Mouse (Mus musculus) E14TG2a.4 (cell line): ENCODE measurements around the gene Agbl1.
A peak's percentile ranks its signal among the peaks of the same experiment; 100 is the strongest.
"Not testable (repeated sequence)": the region's sequence is repeated elsewhere in the genome, so short reads cannot be mapped to it uniquely, and the experiment has no call there.

Source experiments
- H3K27me3 ChIP-seq: 2 replicates; pipeline ENCODE4 v1.6.1; 2014; ENCODE audit warnings: low read length, control low read depth; ENCODE audit not compliant: insufficient read depth
- H3K36me3 ChIP-seq: 2 replicates; pipeline ENCODE4 v1.6.1; 2014; ENCODE audit warnings: low read length, control low read depth; ENCODE audit not compliant: insufficient read depth
- H3K4me1 ChIP-seq: replicated peaks from 2 replicates; pipeline ENCODE4 v1.6.1; 2014; ENCODE audit warnings: low read depth, low read length, control low read depth
- H3K4me3 ChIP-seq: replicated peaks from 2 replicates; pipeline ENCODE4 v1.5.1; 2014; ENCODE audit warnings: mild to moderate bottlenecking, low read length
- H3K9me3 ChIP-seq: 2 replicates; pipeline ENCODE4 v1.6.1; 2014; ENCODE audit warnings: low read length, control low read depth
- CTCF ChIP-seq: conservative IDR thresholded peaks from 2 replicates; pipeline ENCODE4 v1.5.1; 2014; ENCODE audit warnings: low read length
- NANOG ChIP-seq: IDR thresholded peaks from 2 replicates; pipeline ENCODE4 v1.6.1; 2014; ENCODE audit warnings: borderline replicate concordance, low read length, mixed read lengths
- POU5F1 ChIP-seq: IDR thresholded peaks from 2 replicates; pipeline ENCODE4 v1.6.1; 2014; ENCODE audit warnings: low read length, borderline replicate concordance

Gene Agbl1

DNA sequence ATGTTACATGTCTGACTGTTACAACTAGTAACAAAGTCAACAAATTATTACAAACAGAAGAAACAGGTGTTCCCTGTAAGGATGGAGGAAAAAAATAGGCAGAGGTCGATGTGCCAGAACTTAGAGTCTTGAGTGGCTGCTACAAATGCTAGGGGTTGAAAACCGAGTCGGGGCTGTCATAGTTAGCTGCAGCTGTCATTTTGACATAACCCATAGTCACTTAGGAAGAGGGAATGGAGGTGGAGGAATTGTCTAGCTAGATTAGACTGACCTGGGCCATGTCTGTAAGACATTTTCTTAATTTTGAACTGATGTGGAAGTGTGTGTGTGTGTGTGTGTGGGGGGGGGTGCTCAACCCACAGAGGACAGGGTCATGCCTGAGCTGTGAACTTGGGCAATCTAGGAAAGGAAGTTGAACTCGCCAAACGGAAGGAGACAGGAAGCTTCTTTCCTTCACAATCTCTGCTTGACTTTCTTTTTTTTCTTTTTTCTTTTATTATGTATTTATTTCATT, 364.9 kb downstream of the Agbl1 start:
- H3K27me3 ChIP-seq, result no peaks in the 10 kb centered on the region
- no peaks in the 10 kb centered on the region for H3K36me3 ChIP-seq
- no peaks in the 10 kb centered on the region for H3K4me1 ChIP-seq
- no peak overlapping the region for H3K4me3 ChIP-seq
- H3K9me3 ChIP-seq, result no peaks in the 10 kb centered on the region
- no peak for TF ChIP-seq NANOG
- no peak for TF ChIP-seq CTCF
- TF ChIP-seq POU5F1, result no peak

- no peaks in the 10 kb centered on the region for H3K4me1 ChIP-seq
- no peak for TF ChIP-seq POU5F1
- TF ChIP-seq NANOG, result no peak
- TF ChIP-seq CTCF, result no peak
Measured at GRCm38 (mm10) chr7:76597812-76598211, 368.1 kb downstream of the Agbl1 start.

GRCm38 (mm10) chr7:76600050-76600690, 370.5 kb downstream of the Agbl1 start:
- Histone ChIP-seq H3K4me3 (no peak overlapping the region), H3K9me3 (no peaks in the 10 kb centered on the region), H3K36me3 (no peaks in the 10 kb centered on the region), H3K4me1 (no peaks in the 10 kb centered on the region), H3K27me3 (no peaks in the 10 kb centered on the region)
- no peak for TF ChIP-seq NANOG
- TF ChIP-seq POU5F1, result no peak
- no peak for TF ChIP-seq CTCF

More at GRCm38 (mm10) chr7:76597812-76598211, 368.1 kb downstream of the Agbl1 start:
- no peaks in the 10 kb centered on the region for H3K27me3 ChIP-seq
- H3K36me3 ChIP-seq, result no peaks in the 10 kb centered on the region
- no peak overlapping the region for H3K4me3 ChIP-seq
- H3K9me3 ChIP-seq, result no peaks in the 10 kb centered on the region

GRCm38 (mm10) chr7:76629528-76629927, 399.8 kb downstream of the Agbl1 start:
- Histone ChIP-seq H3K36me3 (no peaks in the 10 kb centered on the region), H3K4me1 (no peaks in the 10 kb centered on the region), H3K9me3 (peaks cover 6% of the 10 kb centered on the region; the same call in 1 of the 2 replicates), H3K4me3 (no peak overlapping the region), H3K27me3 (no peaks in the 10 kb centered on the region)
- TF ChIP-seq NANOG (no peak), CTCF (no peak), POU5F1 (no peak)

- H3K4me3 ChIP-seq, result no peak overlapping the region
- no peaks in the 10 kb centered on the region for H3K27me3 ChIP-seq
- H3K4me1 ChIP-seq, result no peaks in the 10 kb centered on the region
- H3K9me3 ChIP-seq, result no peaks in the 10 kb centered on the region
- no peak for TF ChIP-seq POU5F1
- TF ChIP-seq CTCF, result no peak
- TF ChIP-seq NANOG, result no peak
- H3K36me3 ChIP-seq, result no peaks in the 10 kb centered on the region
Measured at GRCm38 (mm10) chr7:76650984-76651383, 421.3 kb downstream of the Agbl1 start.

DNA sequence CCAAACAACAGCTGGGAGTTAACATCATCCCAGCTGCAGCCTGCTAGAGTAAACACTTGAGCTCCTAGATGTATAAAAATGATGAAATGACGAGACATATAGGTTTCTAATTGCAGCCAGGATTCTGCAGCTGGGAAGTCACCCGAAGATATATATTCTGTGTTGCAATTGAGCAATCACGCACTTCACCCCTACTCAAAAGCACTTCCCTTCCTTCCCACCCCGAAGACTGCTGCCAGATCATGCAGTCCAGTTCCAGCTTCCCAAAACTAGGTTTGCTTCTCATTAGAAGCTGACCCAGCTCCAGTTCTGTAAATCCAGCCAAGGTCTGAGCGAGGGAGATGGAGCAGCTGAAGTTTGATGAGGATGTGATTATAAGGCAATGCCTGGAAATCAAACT, 431.4 kb downstream of the Agbl1 start:
- H3K9me3 ChIP-seq, result no peaks in the 10 kb centered on the region
- no peaks in the 10 kb centered on the region for H3K4me1 ChIP-seq
- H3K4me3 ChIP-seq, result no peak overlapping the region
- H3K27me3 ChIP-seq, result no peaks in the 10 kb centered on the region
- TF ChIP-seq POU5F1 (no peak), CTCF (no peak), NANOG (no peak)
- no peaks in the 10 kb centered on the region for H3K36me3 ChIP-seq

DNA sequence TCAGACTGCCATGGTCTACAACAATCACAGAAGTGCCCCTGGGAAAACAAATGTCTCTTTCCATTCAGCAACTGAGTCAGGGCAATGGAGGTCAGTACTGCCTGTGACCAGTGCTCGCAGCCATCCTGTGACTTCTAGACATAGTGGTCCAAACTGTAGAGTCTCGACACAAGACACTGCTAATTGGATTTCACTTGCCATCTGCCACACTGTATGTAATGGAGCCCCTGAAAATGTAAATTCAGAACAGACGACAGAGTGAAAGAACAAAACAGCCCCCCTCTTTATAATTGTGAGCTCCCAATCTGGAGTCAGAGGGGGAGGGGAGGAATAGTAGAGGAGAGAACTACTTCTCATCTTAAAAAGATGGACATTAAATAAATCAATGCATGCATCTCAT, 445.2 kb downstream of the Agbl1 start:
- no peaks in the 10 kb centered on the region for H3K27me3 ChIP-seq
- no peaks in the 10 kb centered on the region for H3K9me3 ChIP-seq
- H3K36me3 ChIP-seq, result no peaks in the 10 kb centered on the region
- no peaks in the 10 kb centered on the region for H3K4me1 ChIP-seq
- TF ChIP-seq POU5F1 (no peak), NANOG (no peak), CTCF (no peak)
- H3K4me3 ChIP-seq, result no peak overlapping the region

GRCm38 (mm10) chr7:76701224-76701623, 471.5 kb downstream of the Agbl1 start:
- no peaks in the 10 kb centered on the region for H3K36me3 ChIP-seq
- no peaks in the 10 kb centered on the region for H3K4me1 ChIP-seq
- TF ChIP-seq CTCF (no peak), POU5F1 (no peak), NANOG (no peak)
- H3K4me3 ChIP-seq, result no peak overlapping the region
- H3K9me3 ChIP-seq, result no peaks in the 10 kb centered on the region
- no peaks in the 10 kb centered on the region for H3K27me3 ChIP-seq

DNA sequence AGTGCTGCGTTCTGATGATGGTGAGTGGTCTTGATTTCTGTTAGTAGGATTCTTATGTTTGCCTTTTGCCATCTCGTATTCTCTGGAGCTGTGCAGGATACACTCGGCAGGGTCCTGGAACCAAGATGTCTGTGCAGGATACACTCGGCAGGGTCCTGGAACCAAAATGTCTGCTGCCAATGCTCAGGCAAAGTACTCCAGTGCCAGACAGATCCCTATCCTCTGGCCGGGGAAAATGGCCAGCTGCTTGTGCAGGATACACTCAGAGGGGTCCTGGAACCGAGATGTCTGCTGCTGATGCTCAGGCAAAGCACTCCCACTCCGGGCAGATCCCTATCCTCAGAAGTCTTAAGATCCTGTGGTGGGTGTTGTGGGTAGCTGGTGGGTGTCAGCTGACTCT, 502.5 kb downstream of the Agbl1 start:
- not testable (repeated sequence) for H3K27me3 ChIP-seq, H3K9me3 ChIP-seq, H3K4me1 ChIP-seq, H3K36me3 ChIP-seq
- H3K4me3 ChIP-seq, result peak overlapping the region; percentile 50; the same call in 1 of the 2 replicates
